Mouse (Mus musculus) heart, embryonic 11.5 days (tissue): ENCODE data around the gene Hoxd10. TPM values are rescaled to one million over a fixed set of nuclear protein-coding genes. Genes with fewer than 3 reads are reported as not detected.

Experiments used
- ATAC-seq: fragments of 200-750 bp; cut with Nextera tagmentation; replicated peaks from 2 replicates; pipeline ENCODE4 v1.8.0; 2017; ENCODE audit warnings: moderate library complexity; ENCODE audit not compliant: insufficient number of reproducible peaks, low FRiP score, low TSS enrichment
- H3K27ac ChIP-seq: fragments of 300-500 bp; sonication (generic); 2 replicates; pipeline ENCODE4 v1.5.1; 2014; ENCODE audit warnings: mild to moderate bottlenecking, low read depth, low read length
- H3K27me3 ChIP-seq: fragments of 300-500 bp; sonication (generic); 2 replicates; pipeline ENCODE4 v1.6.1; 2014; ENCODE audit warnings: mild to moderate bottlenecking, low read length, mixed read lengths; ENCODE audit not compliant: control insufficient read depth, insufficient read depth
- H3K36me3 ChIP-seq: fragments of 300-500 bp; sonication (generic); 2 replicates; pipeline ENCODE4 v1.6.1; 2014; ENCODE audit warnings: mild to moderate bottlenecking, low read length, moderate library complexity, mixed read lengths; ENCODE audit not compliant: control insufficient read depth, insufficient read depth
- H3K4me1 ChIP-seq: fragments of 300-500 bp; sonication (generic); 2 replicates; pipeline ENCODE4 v1.6.1; 2014; ENCODE audit warnings: low read length; ENCODE audit not compliant: control insufficient read depth, insufficient read depth
- H3K4me2 ChIP-seq: fragments of 300-500 bp; sonication (generic); 2 replicates; pipeline ENCODE4 v1.6.1; 2014; ENCODE audit warnings: mild to moderate bottlenecking, moderate library complexity
- H3K4me3 ChIP-seq: fragments of 300-500 bp; sonication (generic); 2 replicates; pipeline ENCODE4 v1.5.1; 2014; ENCODE audit warnings: low read depth, low read length
- H3K9ac ChIP-seq: fragments of 300-500 bp; sonication (generic); 2 replicates; pipeline ENCODE4 v1.6.1; 2014; ENCODE audit warnings: mild to moderate bottlenecking, low read depth, low read length, moderate library complexity
- H3K9me3 ChIP-seq: fragments of 300-500 bp; sonication (generic); replicated peaks from 2 replicates; pipeline ENCODE4 v1.6.1; 2016; ENCODE audit warnings: low read length; ENCODE audit not compliant: control insufficient read depth
- WGBS: fragments of 180-500 bp; shearing (Covaris S2); extraction: QIAGEN DNeasy Blood & Tissue Kit; methylation state at CpG from one replicate; pipeline ENCODE4 v1.1.7; 2014; ENCODE audit not compliant: insufficient replicate concordance; 5-methylcytosine and 5-hydroxymethylcytosine counted together
- polyA plus RNA-seq: library from polyadenylated mRNA; unstranded; fragments of >200 nt; fragmentation: Nextera tagmentation; extraction: Ambion mirVana; gene quantifications from 2 replicates; pipeline ENCODE4 v1.2.1, GENCODE M21; 2014

The Hoxd10 gene
- polyA plus RNA-seq, 1 experiment from 2014 or later: 0.11 TPM

DNA sequence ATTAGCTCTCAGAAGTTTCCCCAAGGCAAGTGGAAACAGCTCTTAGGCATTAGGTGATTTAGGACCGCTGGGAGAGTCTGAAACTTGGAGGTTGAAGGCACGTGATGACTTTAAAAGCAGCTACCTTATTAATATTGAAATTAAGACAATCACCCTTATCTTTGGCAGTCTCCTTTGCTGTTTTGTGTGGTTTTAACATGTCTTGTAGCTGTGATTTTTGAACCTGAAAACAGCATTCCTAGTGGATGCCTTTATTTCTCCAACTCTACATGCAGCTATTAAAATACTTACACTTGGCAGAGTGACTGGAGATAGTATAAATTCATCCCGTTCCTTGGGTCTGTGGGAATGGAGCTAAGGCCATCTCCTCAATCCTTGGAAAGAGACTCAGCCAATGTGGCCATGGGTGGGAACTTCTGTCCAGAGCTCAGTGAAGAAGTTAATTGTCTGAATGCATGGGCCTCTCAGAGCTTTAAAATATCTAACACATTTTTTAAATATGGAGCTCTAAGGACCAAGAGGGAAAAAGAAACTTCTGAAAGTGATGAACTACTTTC, 21.0 kb upstream of the Hoxd10 start:
- Histone ChIP-seq H3K27ac (no peak overlapping the region), H3K27me3 (peaks cover 91% of the 10 kb centered on the region), H3K36me3 (no peaks in the 10 kb centered on the region), H3K4me1 (peaks cover 10% of the 10 kb centered on the region; the same call in 1 of the 2 replicates), H3K9ac (no peak overlapping the region), H3K4me2 (no peak overlapping the region), H3K9me3 (no peaks in the 10 kb centered on the region), H3K4me3 (no peak overlapping the region)
- ATAC-seq: no peak
- 3% methylated on average over 3 of the region's 3 CpGs for WGBS

DNA sequence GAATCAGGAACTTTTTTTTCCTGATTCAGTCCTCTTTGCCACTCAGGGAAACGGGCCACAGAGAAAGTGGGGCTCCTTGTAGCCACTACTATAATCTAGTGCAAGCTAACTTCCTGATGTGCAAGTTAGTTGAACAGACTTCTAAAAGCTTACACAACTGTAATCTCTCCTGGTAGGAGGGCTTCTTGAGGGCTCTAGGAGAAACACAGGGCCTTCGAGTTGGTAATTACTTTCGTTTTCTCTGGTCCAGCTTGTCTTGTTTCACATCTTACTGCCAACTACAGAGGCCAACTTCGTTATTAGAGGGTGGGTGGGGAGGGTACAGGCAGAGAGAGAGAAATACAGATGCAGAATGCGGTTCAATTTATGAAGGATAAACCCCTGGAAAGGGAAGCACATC, 19.9 kb upstream of the Hoxd10 start:
- Histone ChIP-seq H3K27me3 (peaks cover 93% of the 10 kb centered on the region), H3K4me1 (peaks cover 10% of the 10 kb centered on the region; the same call in 1 of the 2 replicates), H3K27ac (no peak overlapping the region), H3K4me3 (no peak overlapping the region), H3K9ac (no peak overlapping the region), H3K36me3 (no peaks in the 10 kb centered on the region), H3K9me3 (no peaks in the 10 kb centered on the region), H3K4me2 (no peak overlapping the region)
- ATAC-seq: no peak
- whole genome bisulfite sequencing: 5% methylated on average over 5 of the region's 5 CpGs

DNA sequence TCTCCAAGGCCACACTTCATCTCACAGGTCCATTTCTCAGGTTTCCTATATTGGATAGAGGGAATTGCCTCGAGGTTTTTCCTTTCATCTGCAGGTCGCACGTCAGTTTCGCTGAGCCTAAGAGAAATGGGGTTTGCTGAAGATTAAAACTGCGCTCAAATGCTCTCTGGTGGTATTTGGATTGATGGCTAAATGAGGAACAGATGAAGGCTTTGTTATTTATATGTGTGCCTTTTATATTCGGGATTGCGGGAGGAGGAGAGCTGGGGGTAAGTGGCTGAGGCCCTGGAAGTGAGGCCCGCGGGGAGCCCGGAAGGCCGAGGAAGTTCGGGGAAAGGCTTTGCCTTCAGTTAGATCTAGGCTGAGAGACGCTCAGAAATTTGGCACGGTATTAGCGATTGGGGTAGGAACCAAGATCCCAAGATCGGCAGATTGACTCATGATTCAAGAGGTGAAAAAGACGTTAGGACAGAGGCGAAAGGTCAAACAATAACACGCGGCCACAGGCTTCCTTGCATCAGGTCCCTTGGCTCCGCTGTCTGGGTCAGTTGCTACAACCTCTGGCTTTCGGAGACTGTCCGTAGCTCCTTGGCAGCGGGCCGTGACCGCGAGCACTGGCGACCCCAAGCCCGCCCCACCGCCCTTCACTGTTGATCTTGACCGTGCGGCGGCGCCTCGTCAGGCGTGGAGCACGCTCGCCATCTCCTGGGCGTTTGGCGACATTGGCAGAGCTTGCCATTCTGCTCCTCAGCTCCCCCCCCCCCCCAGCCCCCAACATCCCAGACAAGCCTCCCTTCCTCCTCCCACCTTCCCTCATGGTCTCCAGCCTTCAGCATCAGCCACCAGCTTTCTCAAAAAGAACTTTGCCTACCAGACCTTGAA, 19.0 kb upstream of the Hoxd10 start:
- Histone ChIP-seq H3K27ac (no peak overlapping the region), H3K36me3 (no peaks in the 10 kb centered on the region), H3K9me3 (no peaks in the 10 kb centered on the region), H3K4me2 (peak overlapping the region; percentile 69), H3K4me1 (peaks cover 10% of the 10 kb centered on the region; the same call in 1 of the 2 replicates), H3K9ac (no peak overlapping the region), H3K27me3 (peaks cover 93% of the 10 kb centered on the region), H3K4me3 (peak overlapping the region; percentile 31)
- ATAC-seq: no peak
- WGBS: 1% methylated on average over 40 of the region's 40 CpGs

DNA sequence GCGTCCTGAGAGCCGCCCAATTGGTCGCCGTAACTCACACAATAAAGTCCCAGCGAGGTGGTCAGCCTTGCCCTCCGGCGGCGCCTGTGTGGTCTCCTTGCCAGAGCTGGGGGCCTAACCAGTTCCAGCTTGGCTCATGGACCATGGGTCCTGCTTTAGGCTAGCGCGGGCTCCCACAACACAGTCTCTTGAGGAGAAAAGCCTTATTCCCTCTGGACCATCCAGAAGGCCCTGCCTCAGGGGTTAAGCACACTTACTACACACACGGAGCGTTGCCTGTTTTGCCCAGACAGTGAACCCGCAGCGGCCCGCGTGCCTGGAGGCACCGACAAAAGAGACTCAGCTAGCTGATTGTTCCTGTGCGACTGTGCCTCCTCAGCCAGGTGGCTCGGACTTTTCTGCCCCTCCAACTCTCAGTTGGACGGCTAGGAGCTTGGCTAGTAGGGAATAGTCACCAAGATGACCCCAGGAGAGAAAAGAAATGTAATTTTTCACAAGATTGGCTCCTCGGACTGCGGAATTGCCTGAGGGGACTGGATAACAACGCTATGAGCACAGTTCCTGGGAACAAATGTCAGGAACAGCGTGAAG, 17.8 kb upstream of the Hoxd10 start:
- no peaks in the 10 kb centered on the region for H3K4me1 ChIP-seq
- peaks cover 91% of the 10 kb centered on the region for H3K27me3 ChIP-seq
- no peaks in the 10 kb centered on the region for H3K36me3 ChIP-seq
- no peak overlapping the region for H3K9ac ChIP-seq
- 4% methylated on average over 24 of the region's 24 CpGs for WGBS
- H3K27ac ChIP-seq: no peak overlapping the region
- no peak for ATAC-seq
- no peak overlapping the region for H3K4me2 ChIP-seq
- no peaks in the 10 kb centered on the region for H3K9me3 ChIP-seq
- H3K4me3 ChIP-seq: no peak overlapping the region

DNA sequence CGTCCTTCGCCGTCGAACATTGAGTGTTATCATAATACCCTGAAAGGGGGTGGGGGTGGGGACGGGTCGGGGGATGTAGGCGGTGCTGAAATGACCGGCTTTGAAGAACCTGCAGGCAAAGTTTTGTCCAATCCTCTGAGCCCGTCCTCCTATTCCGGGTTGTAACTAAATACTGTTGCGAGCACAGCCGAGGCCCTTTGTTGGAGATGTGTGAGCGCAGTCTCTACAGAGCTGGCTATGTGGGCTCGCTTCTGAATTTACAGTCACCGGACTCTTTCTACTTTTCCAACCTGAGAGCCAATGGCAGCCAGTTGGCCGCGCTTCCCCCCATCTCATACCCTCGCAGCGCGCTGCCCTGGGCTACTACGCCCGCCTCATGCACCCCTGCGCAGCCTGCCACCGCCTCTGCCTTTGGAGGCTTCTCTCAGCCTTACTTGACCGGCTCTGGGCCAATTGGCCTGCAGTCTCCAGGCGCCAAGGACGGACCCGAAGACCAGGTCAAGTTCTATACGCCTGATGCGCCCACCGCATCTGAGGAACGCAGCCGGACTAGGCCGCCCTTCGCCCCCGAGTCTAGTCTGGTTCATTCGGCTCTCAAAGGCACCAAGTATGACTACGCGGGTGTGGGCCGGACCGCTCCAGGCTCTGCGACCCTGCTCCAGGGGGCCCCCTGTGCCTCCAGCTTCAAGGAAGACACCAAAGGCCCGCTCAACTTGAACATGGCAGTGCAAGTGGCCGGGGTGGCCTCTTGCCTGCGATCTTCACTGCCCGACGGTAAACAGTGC, 16.7 kb upstream of the Hoxd10 start, which contains the start of gene Hoxd12:
TSS of gene Hoxd12 (plus strand) at position 133 of the 785 bp plus-strand sequence.
- no peaks in the 10 kb centered on the region for H3K4me1 ChIP-seq
- whole genome bisulfite sequencing: 2% methylated on average over 47 of the region's 47 CpGs
- H3K4me2 ChIP-seq: no peak within 1 kb of the TSS
- no peaks in the 10 kb centered on the region for H3K9me3 ChIP-seq
- H3K27me3 ChIP-seq: peaks cover 93% of the 10 kb centered on the region
- no peak within 1 kb of the TSS for H3K4me3 ChIP-seq
- no peak for ATAC-seq
- no peak within 1 kb of the TSS for H3K27ac ChIP-seq
- H3K36me3 ChIP-seq: no peaks in the 10 kb centered on the region
- no peak within 1 kb of the TSS for H3K9ac ChIP-seq

DNA sequence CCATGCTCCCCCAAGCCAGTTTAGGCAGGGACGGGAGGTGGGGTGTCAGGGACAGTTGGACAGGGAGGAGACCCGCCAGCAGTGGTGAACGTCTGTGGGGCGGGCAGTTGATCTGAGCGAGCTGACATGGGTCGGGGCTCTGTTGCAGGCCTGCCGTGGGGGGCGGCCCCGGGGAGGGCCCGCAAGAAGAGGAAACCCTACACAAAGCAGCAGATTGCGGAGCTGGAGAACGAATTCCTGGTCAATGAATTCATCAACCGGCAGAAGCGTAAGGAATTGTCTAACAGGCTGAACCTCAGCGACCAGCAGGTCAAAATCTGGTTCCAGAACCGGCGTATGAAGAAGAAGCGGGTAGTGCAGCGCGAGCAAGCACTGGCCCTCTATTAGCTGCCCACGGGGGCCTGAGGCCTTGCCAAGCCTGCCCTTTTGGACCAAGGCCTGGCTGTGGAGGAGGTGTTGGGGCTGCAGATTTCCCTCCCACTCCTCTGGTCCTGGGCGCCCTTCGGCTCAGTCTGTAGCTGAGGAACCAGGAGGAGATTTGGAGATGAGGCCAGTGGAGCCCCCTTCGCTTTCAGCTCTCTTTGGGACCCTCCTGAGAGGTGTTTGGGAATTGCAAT, 15.9 kb upstream of the Hoxd10 start:
- Histone ChIP-seq H3K4me1 (no peaks in the 10 kb centered on the region), H3K9ac (no peak overlapping the region), H3K4me3 (no peak overlapping the region), H3K4me2 (no peak overlapping the region), H3K27ac (no peak overlapping the region), H3K36me3 (no peaks in the 10 kb centered on the region), H3K27me3 (peaks cover 96% of the 10 kb centered on the region), H3K9me3 (no peaks in the 10 kb centered on the region)
- whole genome bisulfite sequencing: 4% methylated on average over 23 of the region's 24 CpGs
- no peak for ATAC-seq

DNA sequence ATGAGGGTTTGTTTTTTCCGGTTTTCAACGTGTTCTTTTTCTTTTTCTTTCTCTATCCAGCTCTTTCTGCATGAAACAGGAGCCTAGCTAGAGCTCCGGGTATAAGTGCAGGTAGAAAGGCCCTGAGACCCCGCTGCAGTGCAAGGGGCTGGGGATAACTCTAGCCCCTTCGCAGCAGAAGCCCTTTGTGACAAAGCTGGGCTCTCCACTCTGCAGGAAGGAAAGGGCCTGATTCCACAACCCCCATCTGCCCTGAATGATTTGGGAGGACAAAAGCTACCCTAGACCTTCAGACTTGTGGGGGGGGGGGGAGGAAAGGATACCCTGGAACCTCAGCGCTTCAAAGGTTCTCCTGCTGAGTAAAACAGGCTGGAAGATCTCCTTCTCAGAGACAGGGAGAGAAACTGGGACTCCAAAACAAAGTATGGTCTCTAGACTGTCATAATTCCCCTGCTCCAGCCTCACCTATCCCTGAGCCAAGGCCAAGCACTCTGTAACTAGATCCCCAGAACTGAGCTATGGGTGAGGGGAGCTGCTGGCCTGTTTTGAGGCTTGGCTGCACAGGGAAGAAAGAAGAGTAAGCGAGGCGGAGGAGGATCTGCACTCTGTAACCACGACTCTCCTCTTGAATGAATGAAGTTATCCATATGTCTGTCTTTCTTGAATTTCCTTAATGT, 15.2 kb upstream of the Hoxd10 start:
- H3K4me3 ChIP-seq: no peak overlapping the region
- no peaks in the 10 kb centered on the region for H3K4me1 ChIP-seq
- WGBS: 4% methylated on average over 9 of the region's 9 CpGs
- H3K9ac ChIP-seq: no peak overlapping the region
- H3K27me3 ChIP-seq: peaks cover 96% of the 10 kb centered on the region
- no peak overlapping the region for H3K27ac ChIP-seq
- H3K4me2 ChIP-seq: no peak overlapping the region
- ATAC-seq: no peak
- no peaks in the 10 kb centered on the region for H3K9me3 ChIP-seq
- no peaks in the 10 kb centered on the region for H3K36me3 ChIP-seq
